Mouse (Mus musculus): ENCODE measurements around the gene Csgalnact2.

The Csgalnact2 gene

DNA sequence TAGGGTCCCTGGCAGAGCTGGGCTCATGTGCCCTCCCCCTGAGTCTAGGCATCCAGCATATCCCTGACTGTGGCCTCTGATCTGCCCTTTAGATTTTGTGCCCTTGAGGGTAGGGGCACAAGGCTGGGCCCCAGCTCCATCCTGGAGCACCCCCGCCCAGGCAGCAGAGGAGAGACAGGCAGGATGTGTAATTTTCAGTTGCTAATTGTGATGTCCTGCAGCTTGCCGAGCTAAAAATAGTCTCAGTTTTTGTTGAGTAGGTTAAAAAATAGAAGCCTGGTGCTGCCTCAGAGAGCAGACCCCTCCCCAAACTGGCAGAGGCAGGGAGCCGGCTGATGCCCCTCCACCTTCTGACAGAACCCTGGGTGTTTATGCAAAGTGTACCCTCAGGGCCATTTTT, 64.8 kb downstream of the Csgalnact2 start:
- no peak for DNase-seq (ENCODE audit: low spot score)

DNA sequence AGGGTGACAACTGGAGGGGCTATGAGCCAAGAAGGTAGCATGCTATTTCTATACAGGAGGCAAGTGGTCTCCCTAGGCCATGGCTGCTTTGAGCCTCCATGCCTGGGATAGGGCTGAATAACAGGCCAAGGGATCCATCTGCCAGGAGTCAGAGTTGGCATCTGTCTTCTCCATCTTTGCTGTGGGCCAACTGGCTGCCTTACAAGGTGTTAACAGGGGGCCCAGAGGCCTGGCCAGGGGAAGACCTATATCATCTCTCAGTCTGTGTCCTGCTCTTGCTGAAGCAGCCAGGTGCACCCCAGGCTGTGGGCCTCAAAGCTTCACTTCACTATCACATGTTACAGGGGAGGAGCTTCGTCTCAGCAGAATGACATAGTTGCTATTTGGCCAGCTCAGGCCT, 66.8 kb downstream of the Csgalnact2 start:
- DNase-seq (ENCODE audit: low spot score), result no peak

DNA sequence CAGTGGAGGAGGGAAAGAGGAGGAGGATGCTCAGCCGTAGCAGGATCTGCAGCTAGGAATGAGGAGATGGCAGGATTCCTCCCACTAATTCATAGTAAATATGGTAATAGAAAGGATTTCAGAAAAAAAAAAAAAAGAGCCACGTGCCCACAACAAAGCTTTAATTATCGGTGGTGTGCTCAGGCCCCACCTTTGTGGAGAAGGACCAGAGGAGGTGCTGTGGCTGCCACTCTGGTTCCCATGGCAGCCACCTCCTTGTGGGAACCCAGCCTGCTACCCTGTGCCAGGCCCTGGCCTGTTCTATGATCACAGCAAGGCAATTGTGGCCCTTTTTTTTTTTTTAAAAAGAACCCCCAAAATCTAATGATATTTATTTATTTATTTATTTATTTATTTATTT, 67.5 kb downstream of the Csgalnact2 start:
- no peak for DNase-seq (ENCODE audit: low spot score)

DNA sequence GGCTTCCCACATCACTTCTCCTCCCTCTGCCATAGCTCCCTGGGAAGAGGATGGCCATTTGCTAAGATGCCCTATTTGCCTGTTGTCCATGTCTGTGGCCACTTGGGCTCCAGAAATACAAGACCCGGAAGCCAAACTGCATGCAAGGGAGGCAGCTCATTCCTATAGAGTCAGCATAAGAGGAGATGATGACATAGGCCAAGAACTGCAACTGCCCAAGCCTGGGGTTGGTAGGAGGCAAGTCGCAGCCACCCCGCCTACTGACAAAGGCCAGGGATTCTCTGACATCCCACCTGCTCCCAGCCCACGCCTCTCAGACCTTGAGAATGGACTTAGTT, 68.0 kb downstream of the Csgalnact2 start:
- no peak for DNase-seq (ENCODE audit: low spot score)

DNA sequence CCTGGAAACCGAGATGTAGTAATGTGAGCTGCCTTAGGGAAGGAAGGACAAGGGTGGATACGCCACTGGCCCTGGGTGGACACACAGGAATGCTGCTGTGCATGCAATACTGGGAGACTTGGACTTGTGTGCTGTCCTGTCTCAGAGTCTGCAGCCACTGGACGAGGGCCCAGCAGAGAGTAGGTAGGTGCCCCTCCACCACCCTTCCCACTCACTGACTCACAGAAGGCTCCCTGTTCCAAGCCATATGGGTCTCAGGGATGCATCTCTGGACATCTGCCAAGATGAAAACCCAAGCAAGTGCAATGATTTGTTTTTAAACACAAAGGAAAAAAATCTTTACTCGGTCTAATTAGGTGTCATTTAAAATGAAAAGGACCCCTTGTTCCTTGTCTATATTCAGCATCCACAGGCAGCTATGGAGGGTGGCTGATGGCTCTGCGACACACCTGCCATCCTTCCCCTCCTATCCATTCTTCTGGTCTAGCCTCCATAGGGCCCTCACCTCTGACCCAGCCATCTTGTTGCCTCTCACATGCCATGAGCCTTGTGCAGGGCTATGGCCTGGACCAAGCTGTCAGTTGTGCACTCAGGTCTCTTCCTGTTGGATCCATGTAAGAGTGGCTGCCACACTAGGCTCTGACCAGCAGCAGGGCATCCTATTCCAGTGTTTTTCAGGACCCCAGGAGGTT, 68.5 kb downstream of the Csgalnact2 start:
- DNase-seq (ENCODE audit: low spot score), result no peak

DNA sequence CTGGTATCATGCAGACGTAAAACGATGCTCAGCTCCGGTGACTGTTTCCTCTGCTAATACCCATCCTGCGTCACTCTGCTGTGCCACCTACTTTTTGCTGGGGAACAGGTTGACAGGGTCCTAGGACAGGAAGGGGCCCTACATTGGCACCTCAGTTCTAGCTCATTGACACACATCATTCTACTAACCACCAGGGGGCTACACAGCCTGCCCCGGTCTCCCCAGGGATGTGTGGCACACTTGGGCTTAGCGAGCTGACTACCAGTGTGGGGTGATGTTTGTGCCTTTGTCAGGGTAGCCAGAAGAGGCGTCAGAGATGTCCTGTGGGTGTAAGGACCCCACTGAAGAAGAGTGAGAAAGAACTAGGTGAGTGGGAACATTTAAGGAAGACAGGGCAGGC, 71.2 kb downstream of the Csgalnact2 start:
- DNase-seq (ENCODE audit: low spot score), result no peak

DNA sequence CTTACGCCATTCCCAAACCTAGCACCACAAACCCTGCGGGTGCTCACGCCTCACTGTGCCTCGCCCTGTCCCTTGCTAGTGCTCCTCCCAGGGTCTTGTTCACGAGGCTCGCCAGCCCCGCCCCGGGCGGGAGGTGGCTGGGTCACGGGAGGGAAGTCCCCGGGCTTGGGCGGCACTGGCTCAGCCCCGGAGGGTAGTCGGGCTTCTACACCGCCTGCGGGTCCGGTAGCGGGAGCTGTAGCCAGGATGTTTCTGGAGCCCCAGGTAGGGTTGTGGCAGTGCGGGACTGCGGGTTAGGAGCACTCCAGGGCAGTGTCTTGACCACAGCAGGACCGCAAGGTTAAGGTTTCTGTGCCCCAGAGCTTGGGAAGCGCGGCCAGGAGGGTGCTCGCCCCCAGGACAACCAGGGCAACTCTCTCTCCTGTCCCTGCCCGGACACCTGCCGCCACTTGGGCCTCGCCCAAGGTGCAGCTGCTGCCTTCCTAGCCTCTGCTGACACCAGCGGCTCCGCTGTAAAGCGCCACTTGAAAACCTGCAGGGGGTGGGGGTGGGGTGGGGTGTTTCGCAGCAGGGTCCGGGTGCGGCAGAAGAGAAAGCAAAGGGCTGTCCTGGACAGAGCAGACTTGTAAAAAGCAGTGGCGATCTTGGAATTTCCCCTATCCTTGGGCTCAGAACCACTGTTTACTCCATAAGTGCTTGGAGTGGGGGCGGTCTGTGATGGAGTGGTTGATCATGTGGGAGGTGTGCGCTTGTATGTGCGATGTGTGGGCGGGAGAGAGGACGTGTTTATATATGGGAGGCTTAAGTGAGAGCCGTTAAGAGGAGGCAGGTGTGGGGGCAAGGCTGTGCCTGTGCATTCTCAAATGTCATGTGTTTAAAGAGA, 72.5 kb downstream of the Csgalnact2 start:
- DNase-seq (ENCODE audit: low spot score), result peak; percentile 34

DNA sequence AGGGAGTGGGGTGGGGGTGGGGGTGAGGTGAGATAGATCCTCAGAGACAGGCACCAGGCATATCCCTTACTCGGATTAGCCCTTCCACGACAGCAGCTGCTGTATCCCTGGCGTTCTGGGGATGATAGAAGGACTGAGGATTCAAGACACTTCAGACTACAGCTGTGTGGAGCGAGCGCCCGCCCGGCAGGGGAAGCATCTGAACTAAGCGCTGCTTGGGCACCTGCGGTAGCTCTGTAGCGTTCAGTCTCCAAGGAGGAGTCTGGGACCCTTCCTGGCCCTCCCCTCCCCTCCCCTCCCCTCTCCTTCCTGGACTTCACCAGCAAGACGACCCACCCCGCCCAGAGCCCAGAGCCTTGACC, 73.1 kb downstream of the Csgalnact2 start:
- peak; percentile 44 for DNase-seq (ENCODE audit: low spot score)

DNA sequence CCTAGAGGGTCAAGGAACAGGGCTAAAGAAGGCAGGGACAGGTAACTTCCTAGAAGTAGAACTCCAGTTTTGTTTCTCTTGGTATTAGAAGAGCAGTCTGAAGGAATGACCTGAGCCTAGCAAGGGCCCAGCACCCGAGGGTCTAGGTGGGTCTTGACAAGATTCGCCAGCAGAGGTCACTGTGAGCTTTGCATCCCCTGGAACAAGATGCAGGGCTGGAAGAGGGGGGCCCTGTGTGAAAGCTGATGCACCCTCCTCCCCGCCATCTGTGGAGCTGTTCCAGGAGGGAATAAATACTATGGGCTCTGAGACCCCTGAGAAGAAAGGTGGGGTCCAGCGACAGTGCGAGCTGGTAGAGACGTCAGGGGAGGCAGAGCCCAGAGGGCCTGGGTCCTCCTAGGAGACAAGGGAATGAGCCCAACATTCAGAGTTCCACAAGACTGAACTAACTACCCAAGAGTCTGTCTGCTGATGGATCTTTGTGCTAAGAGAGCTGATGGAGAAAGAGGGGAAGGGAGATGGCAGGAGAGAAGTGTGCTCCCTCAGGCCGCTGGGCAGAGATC, 73.9 kb downstream of the Csgalnact2 start:
- DNase-seq (ENCODE audit: low spot score), result peak; percentile 76

DNA sequence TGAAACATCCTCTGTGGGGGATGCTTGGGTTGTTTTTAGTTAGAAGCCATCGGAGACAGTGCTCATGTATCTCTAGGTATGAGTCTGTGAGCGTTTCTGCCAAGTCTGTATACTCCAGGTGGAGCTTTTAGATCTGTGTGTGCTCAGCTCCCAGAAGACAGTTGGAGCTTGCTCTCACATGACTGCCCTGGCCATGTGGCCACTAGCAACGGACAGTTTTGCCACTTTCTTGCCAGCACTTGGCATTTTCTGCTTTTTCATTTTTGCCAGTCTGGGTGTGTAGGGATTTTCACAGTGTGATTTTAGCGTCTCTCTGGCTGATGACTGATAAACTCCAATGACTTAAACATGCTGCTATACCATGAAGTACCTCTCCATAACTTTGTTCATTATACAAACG, 75.7 kb downstream of the Csgalnact2 start:
- no peak for DNase-seq (ENCODE audit: low spot score)

DNA sequence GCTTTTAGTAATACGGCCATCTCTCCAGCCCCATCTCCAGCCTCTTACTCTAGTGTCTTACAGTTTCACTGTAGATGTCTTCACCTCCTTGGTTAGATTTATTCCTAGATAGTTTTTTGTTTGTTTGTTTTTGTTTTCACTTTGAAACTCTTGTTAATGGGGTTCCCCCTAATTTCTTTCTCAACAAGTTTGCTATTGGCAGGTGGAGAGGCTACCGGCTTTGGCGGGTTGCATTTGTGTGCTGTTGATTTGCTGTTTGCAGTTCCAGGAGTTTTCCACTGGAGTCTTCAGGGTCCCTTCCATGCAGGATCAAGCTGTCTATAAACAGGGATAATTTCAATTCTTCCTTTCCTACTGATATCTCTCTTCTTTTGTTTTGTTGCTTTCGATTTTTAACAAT, 77.7 kb downstream of the Csgalnact2 start:
- DNase-seq (ENCODE audit: low spot score), result no peak

All from embryo, embryonic 10 days (tissue).